Mouse (Mus musculus): ENCODE measurements at regions not wholly inside any gene's neighbourhood (a gene's known extent, or its start where the extent isn't known, plus 50 kb on each side); places are given as distances from the start of the nearest gene placed in this dataset.

GRCm38 (mm10) chr2:74930702-74931101 is 105.1 kb downstream of the Mtx2 start:
- Histone ChIP-seq H3K4me3 (no peak overlapping the region), H3K9ac (no peak overlapping the region), H3K27me3 (replicated peaks) (peaks cover 3% of the 10 kb centered on the region; the same call in 1 of the 2 replicates), H3K4me1 (replicated peaks) (peaks cover 10% of the 10 kb centered on the region; the same call in 1 of the 2 replicates), H3K4me2 (no peak overlapping the region), H3K27ac (ENCODE audit: poor library complexity, severe bottlenecking) (no peak overlapping the region), H3K9me3 (replicated peaks) (no peaks in the 10 kb centered on the region), H3K36me3 (no peaks in the 10 kb centered on the region)
- no peak for ATAC-seq (ENCODE audit: insufficient number of reproducible peaks, low FRiP score)
- WGBS, result 57% methylated on average over 3 of the region's 3 CpGs

GRCm38 (mm10) chr2:74933190-74933589 is 107.6 kb downstream of the Mtx2 start:
- Histone ChIP-seq H3K36me3 (no peaks in the 10 kb centered on the region), H3K4me2 (no peak overlapping the region), H3K27ac (ENCODE audit: poor library complexity, severe bottlenecking) (no peak overlapping the region), H3K27me3 (replicated peaks) (peaks cover 3% of the 10 kb centered on the region; the same call in 1 of the 2 replicates), H3K9me3 (replicated peaks) (no peaks in the 10 kb centered on the region), H3K4me1 (replicated peaks) (peaks cover 10% of the 10 kb centered on the region; the same call in 1 of the 2 replicates), H3K9ac (no peak overlapping the region), H3K4me3 (no peak overlapping the region)
- ATAC-seq (ENCODE audit: insufficient number of reproducible peaks, low FRiP score), result no peak; the same call in 1 of the 2 replicates
- WGBS, result 18% methylated on average over 8 of the region's 8 CpGs

- peaks cover 3% of the 10 kb centered on the region; the same call in 1 of the 2 replicates for H3K27me3 ChIP-seq (replicated peaks)
- ATAC-seq (ENCODE audit: insufficient number of reproducible peaks, low FRiP score), result no peak
- H3K36me3 ChIP-seq, result no peaks in the 10 kb centered on the region
- H3K4me3 ChIP-seq, result no peak overlapping the region
- peaks cover 10% of the 10 kb centered on the region; the same call in 1 of the 2 replicates for H3K4me1 ChIP-seq (replicated peaks)
- H3K9ac ChIP-seq, result no peak overlapping the region
- H3K27ac ChIP-seq (ENCODE audit: poor library complexity, severe bottlenecking), result no peak overlapping the region
- WGBS, result 78% methylated on average over 1 of the region's 1 CpGs
- no peaks in the 10 kb centered on the region for H3K9me3 ChIP-seq (replicated peaks)
- no peak overlapping the region for H3K4me2 ChIP-seq
Observed at GRCm38 (mm10) chr2:74933771-74934170, 108.2 kb downstream of the Mtx2 start.

GRCm38 (mm10) chr2:74938711-74939110 is 113.1 kb downstream of the Mtx2 start:
- Histone ChIP-seq H3K4me2 (no peak overlapping the region), H3K9ac (no peak overlapping the region), H3K4me3 (no peak overlapping the region), H3K36me3 (no peaks in the 10 kb centered on the region), H3K4me1 (replicated peaks) (peaks cover 1% of the 10 kb centered on the region; the same call in 1 of the 2 replicates), H3K9me3 (replicated peaks) (no peaks in the 10 kb centered on the region), H3K27me3 (replicated peaks) (no peaks in the 10 kb centered on the region), H3K27ac (ENCODE audit: poor library complexity, severe bottlenecking) (no peak overlapping the region)
- WGBS, result 73% methylated on average over 9 of the region's 9 CpGs
- ATAC-seq (ENCODE audit: insufficient number of reproducible peaks, low FRiP score), result no peak

- Histone ChIP-seq H3K27me3 (replicated peaks) (no peaks in the 10 kb centered on the region), H3K9ac (no peak overlapping the region), H3K4me3 (no peak overlapping the region), H3K27ac (ENCODE audit: poor library complexity, severe bottlenecking) (no peak overlapping the region), H3K4me1 (replicated peaks) (no peaks in the 10 kb centered on the region), H3K4me2 (no peak overlapping the region), H3K36me3 (no peaks in the 10 kb centered on the region), H3K9me3 (replicated peaks) (no peaks in the 10 kb centered on the region)
- WGBS, result 88% methylated on average over 10 of the region's 10 CpGs
- ATAC-seq (ENCODE audit: insufficient number of reproducible peaks, low FRiP score), result no peak
Observed at GRCm38 (mm10) chr2:74941966-74942365, 116.4 kb downstream of the Mtx2 start.

- no peak for ATAC-seq (ENCODE audit: insufficient number of reproducible peaks, low FRiP score)
- Histone ChIP-seq H3K4me2 (no peak overlapping the region), H3K27me3 (replicated peaks) (no peaks in the 10 kb centered on the region), H3K4me1 (replicated peaks) (no peaks in the 10 kb centered on the region), H3K4me3 (no peak overlapping the region), H3K9ac (no peak overlapping the region), H3K27ac (ENCODE audit: poor library complexity, severe bottlenecking) (no peak overlapping the region), H3K36me3 (no peaks in the 10 kb centered on the region), H3K9me3 (replicated peaks) (no peaks in the 10 kb centered on the region)
- WGBS, result 59% methylated on average over 6 of the region's 6 CpGs
Observed at GRCm38 (mm10) chr2:74942611-74943198, 117.1 kb downstream of the Mtx2 start.

GRCm38 (mm10) chr2:74945185-74945749 is 119.7 kb downstream of the Mtx2 start:
- H3K4me3 ChIP-seq, result no peak overlapping the region
- no peak overlapping the region for H3K4me2 ChIP-seq
- H3K27me3 ChIP-seq (replicated peaks), result no peaks in the 10 kb centered on the region
- H3K9me3 ChIP-seq (replicated peaks), result no peaks in the 10 kb centered on the region
- ATAC-seq (ENCODE audit: insufficient number of reproducible peaks, low FRiP score), result no peak
- no peaks in the 10 kb centered on the region for H3K4me1 ChIP-seq (replicated peaks)
- H3K36me3 ChIP-seq, result no peaks in the 10 kb centered on the region
- no peak overlapping the region for H3K9ac ChIP-seq
- H3K27ac ChIP-seq (ENCODE audit: poor library complexity, severe bottlenecking), result no peak overlapping the region
- 92% methylated on average over 7 of the region's 7 CpGs for WGBS

GRCm38 (mm10) chr2:74951401-74952260 is 126.0 kb downstream of the Mtx2 start:
- H3K4me3 ChIP-seq, result no peak overlapping the region
- H3K9me3 ChIP-seq (replicated peaks), result no peaks in the 10 kb centered on the region
- H3K9ac ChIP-seq, result no peak overlapping the region
- no peak for ATAC-seq (ENCODE audit: insufficient number of reproducible peaks, low FRiP score)
- H3K4me2 ChIP-seq, result no peak overlapping the region
- H3K27me3 ChIP-seq (replicated peaks), result no peaks in the 10 kb centered on the region
- 72% methylated on average over 12 of the region's 12 CpGs for WGBS
- H3K4me1 ChIP-seq (replicated peaks), result no peaks in the 10 kb centered on the region
- no peak overlapping the region for H3K27ac ChIP-seq (ENCODE audit: poor library complexity, severe bottlenecking)
- H3K36me3 ChIP-seq, result no peaks in the 10 kb centered on the region

GRCm38 (mm10) chr2:74954101-74954500 is 128.5 kb downstream of the Mtx2 start:
- no peaks in the 10 kb centered on the region for H3K9me3 ChIP-seq (replicated peaks)
- no peak overlapping the region for H3K4me2 ChIP-seq
- no peaks in the 10 kb centered on the region for H3K4me1 ChIP-seq (replicated peaks)
- ATAC-seq (ENCODE audit: insufficient number of reproducible peaks, low FRiP score), result no peak
- no peaks in the 10 kb centered on the region for H3K27me3 ChIP-seq (replicated peaks)
- H3K4me3 ChIP-seq, result no peak overlapping the region
- H3K27ac ChIP-seq (ENCODE audit: poor library complexity, severe bottlenecking), result no peak overlapping the region
- H3K9ac ChIP-seq, result no peak overlapping the region
- 77% methylated on average over 9 of the region's 9 CpGs for whole genome bisulfite sequencing
- no peaks in the 10 kb centered on the region for H3K36me3 ChIP-seq

- H3K36me3 ChIP-seq, result no peaks in the 10 kb centered on the region
- no peaks in the 10 kb centered on the region for H3K9me3 ChIP-seq (replicated peaks)
- H3K27me3 ChIP-seq (replicated peaks), result no peaks in the 10 kb centered on the region
- H3K4me2 ChIP-seq, result no peak overlapping the region
- H3K4me1 ChIP-seq (replicated peaks), result no peaks in the 10 kb centered on the region
- ATAC-seq (ENCODE audit: insufficient number of reproducible peaks, low FRiP score), result no peak
- no peak overlapping the region for H3K4me3 ChIP-seq
- WGBS, result 86% methylated on average over 4 of the region's 4 CpGs
- no peak overlapping the region for H3K9ac ChIP-seq
- no peak overlapping the region for H3K27ac ChIP-seq (ENCODE audit: poor library complexity, severe bottlenecking)
Observed at GRCm38 (mm10) chr2:74955281-74956128, 129.9 kb downstream of the Mtx2 start.

GRCm38 (mm10) chr2:74956129-74956450 is 130.5 kb downstream of the Mtx2 start:
- Histone ChIP-seq H3K27me3 (replicated peaks) (0 out of 2 replicates have a peak, but pooled peaks cover under 1% of the 10 kb centered on the region), H3K9me3 (replicated peaks) (no peaks in the 10 kb centered on the region), H3K27ac (ENCODE audit: poor library complexity, severe bottlenecking) (no peak overlapping the region), H3K4me1 (replicated peaks) (no peaks in the 10 kb centered on the region), H3K9ac (no peak overlapping the region), H3K4me2 (no peak overlapping the region), H3K4me3 (no peak overlapping the region), H3K36me3 (no peaks in the 10 kb centered on the region)
- no peak for ATAC-seq (ENCODE audit: insufficient number of reproducible peaks, low FRiP score)
- 82% methylated on average over 1 of the region's 1 CpGs for WGBS

Measured in heart, embryonic 12.5 days (tissue).